30 mouse cellular contexts compared by ENCODE assay signal in genomic region chr15:6438685-6439084, GRCm38 (mm10). TPM values are rescaled to one million over a fixed set of nuclear protein-coding genes. Genes with fewer than 3 reads are reported as not detected.
A peak's percentile ranks its signal among the peaks of the same experiment; 100 is the strongest.
DNase-seq lines count a peak whose midpoint lies in the region; ATAC-seq and TF ChIP-seq lines count a peak whose summit lies in the region.
"Had no signal": no experiment of that assay in that cellular context is flagged by ENCODE, and none has a peak within 500 bp of the region (broad histone marks: within the 10 kb centered on the region; RNA-seq: fewer than 3 reads in every experiment).

No protein-coding gene starts in this region.

- TF ChIP-seq CTCF in kidney, adult 2 months (conservative IDR thresholded peaks at IDR 0.05; ENCODE audit: insufficient read depth, insufficient read length, low read depth, low read length) = no peak

- WGBS in kidney, adult 2 months = 65% methylated on average over 3 of the region's 3 CpGs
- WGBS in kidney, embryonic 16.5 days = 75% methylated on average over 3 of the region's 3 CpGs
- WGBS in lung, embryonic 15.5 days = 45% methylated on average over 3 of the region's 3 CpGs

- H3K27me3 ChIP-seq in kidney, adult 2 months (replicated peaks; ENCODE audit: control insufficient read depth, insufficient read depth, low read length) = no peaks in the 10 kb centered on the region
- H3K27me3 ChIP-seq in kidney, embryonic 16.5 days (ENCODE audit: insufficient read depth, low read length) = no peaks in the 10 kb centered on the region
- no peaks in the 10 kb centered on the region for H3K27me3 ChIP-seq in lung, embryonic 15.5 days
- H3K27me3 ChIP-seq: embryonic facial prominence, embryonic 13.5 days; forebrain, embryonic 12.5 days; forebrain, embryonic 15.5 days; heart, embryonic 12.5 days; heart, embryonic 15.5 days had no signal

- peak; percentile 42 for DNase-seq in kidney, adult 2 months
- no peak for DNase-seq in kidney, postnatal 25 days
- DNase-seq in kidney, postnatal 14 days = peak; percentile 25
- no peak for DNase-seq in lung, postnatal 14 days
- DNase-seq in lung, postnatal 25 days (ENCODE audit: low spot score) = peak; percentile 24
- no peak for DNase-seq in lung, postnatal 10 days
- DNase-seq: adrenal gland, adult 8-10 months; adrenal gland, postnatal 25 days; cerebellum, adult 11-12 months; cerebellum, adult 8-10 months; cerebellum, postnatal 10 days; cerebellum, postnatal 36 days; gastrocnemius, postnatal 25 days; heart, adult 18-20 months; heart, postnatal 10 days; heart, postnatal 36 days had no signal

- no peak for ATAC-seq in kidney, embryonic 16.5 days (ENCODE audit: low FRiP score, low TSS enrichment)
- ATAC-seq in lung, embryonic 15.5 days (ENCODE audit: borderline replicate concordance, extremely low read depth, low FRiP score, low TSS enrichment) = peak; percentile 23; the same call in 1 of the 2 replicates
- ATAC-seq: activated CD4-positive, CD25-positive, alpha-beta regulatory T cell, adult 4 months; forebrain, embryonic 15.5 days had no signal

- no peak overlapping the region for H3K27ac ChIP-seq in kidney, adult 2 months (ENCODE audit: insufficient read depth, low read depth, low read length)
- H3K27ac ChIP-seq in kidney, embryonic 16.5 days (ENCODE audit: low read length) = no peak overlapping the region
- H3K27ac ChIP-seq in lung, embryonic 15.5 days = peak overlapping the region; percentile 29; the same call in 1 of the 2 replicates
- H3K27ac ChIP-seq: embryonic facial prominence, embryonic 10.5 days; embryonic facial prominence, embryonic 13.5 days; forebrain, embryonic 12.5 days; forebrain, embryonic 15.5 days; heart, embryonic 15.5 days; hindbrain, embryonic 10.5 days had no signal

- 0 out of 2 replicates have a peak, but pooled peaks cover 2% of the 10 kb centered on the region for H3K4me1 ChIP-seq in kidney, adult 2 months (ENCODE audit: control insufficient read depth, insufficient read depth, low read length)
- H3K4me1 ChIP-seq in kidney, embryonic 16.5 days (ENCODE audit: insufficient read depth, low read length) = no peaks in the 10 kb centered on the region
- H3K4me1 ChIP-seq in lung, embryonic 15.5 days = peaks cover 11% of the 10 kb centered on the region
- H3K4me1 ChIP-seq: embryonic facial prominence, embryonic 10.5 days; embryonic facial prominence, embryonic 13.5 days; forebrain, embryonic 12.5 days; heart, embryonic 12.5 days; heart, embryonic 15.5 days; hindbrain, embryonic 10.5 days had no signal

- H3K4me2 ChIP-seq in kidney, embryonic 16.5 days (replicated peaks; ENCODE audit: low read depth, low read length) = no peak overlapping the region
- no peak overlapping the region for H3K4me2 ChIP-seq in lung, embryonic 15.5 days
- H3K4me2 ChIP-seq: embryonic facial prominence, embryonic 13.5 days; forebrain, embryonic 12.5 days; forebrain, embryonic 15.5 days; heart, embryonic 12.5 days; heart, embryonic 15.5 days had no signal

- peaks cover 14% of the 10 kb centered on the region for H3K36me3 ChIP-seq in kidney, adult 2 months (ENCODE audit: control insufficient read depth, insufficient read depth, low read length)
- H3K36me3 ChIP-seq in kidney, embryonic 16.5 days (ENCODE audit: insufficient read depth, low read length) = peaks cover 18% of the 10 kb centered on the region
- H3K36me3 ChIP-seq in lung, embryonic 15.5 days = 0 out of 2 replicates have a peak, but pooled peaks cover 5% of the 10 kb centered on the region
- H3K36me3 ChIP-seq: forebrain, embryonic 12.5 days; forebrain, embryonic 15.5 days had no signal

- H3K9ac ChIP-seq in kidney, embryonic 16.5 days (replicated peaks; ENCODE audit: low read length) = no peak overlapping the region
- H3K9ac ChIP-seq in lung, embryonic 15.5 days = no peak overlapping the region
- H3K9ac ChIP-seq: embryonic facial prominence, embryonic 13.5 days; forebrain, embryonic 12.5 days; forebrain, embryonic 15.5 days; heart, embryonic 12.5 days; heart, embryonic 15.5 days had no signal

- no peaks in the 10 kb centered on the region for H3K9me3 ChIP-seq in kidney, embryonic 16.5 days (ENCODE audit: low read length)
- no peaks in the 10 kb centered on the region for H3K9me3 ChIP-seq in lung, embryonic 15.5 days
- H3K9me3 ChIP-seq: embryonic facial prominence, embryonic 10.5 days; embryonic facial prominence, embryonic 13.5 days; forebrain, embryonic 12.5 days; forebrain, embryonic 15.5 days; heart, embryonic 12.5 days; heart, embryonic 15.5 days; hindbrain, embryonic 10.5 days had no signal

- no peak for TF ChIP-seq POLR2A in kidney, adult 2 months (IDR thresholded peaks at IDR 0.05; ENCODE audit: low read depth, low read length)

- H3K4me3 ChIP-seq in kidney, adult 2 months (ENCODE audit: insufficient read depth, low read depth, low read length) = no peak overlapping the region
- no peak overlapping the region for H3K4me3 ChIP-seq in kidney, embryonic 16.5 days (ENCODE audit: low read length)
- H3K4me3 ChIP-seq in lung, embryonic 15.5 days = no peak overlapping the region
- H3K4me3 ChIP-seq: embryonic facial prominence, embryonic 10.5 days; embryonic facial prominence, embryonic 13.5 days; erythroblast, embryonic 14.5 days; forebrain, embryonic 12.5 days; forebrain, embryonic 15.5 days; heart, embryonic 12.5 days; heart, embryonic 15.5 days; hindbrain, embryonic 10.5 days had no signal

RNA-seq across cellular contexts. Expression of gene C9, which starts 6.4 kb away (rescaled TPM):
- polyA plus RNA-seq in kidney, adult 2 months (2012; rRNA removed) = not detected in 2 replicates
- not detected in 2 replicates for polyA plus RNA-seq in kidney, embryonic 16.5 days (2015; fragmentation: Nextera tagmentation; extraction: Ambion mirVana)
- not detected in 2 replicates for polyA plus RNA-seq in lung, embryonic 15.5 days (2015; fragmentation: Nextera tagmentation; extraction: Ambion mirVana)
- polyA plus RNA-seq: activated CD4-positive, CD25-positive, alpha-beta regulatory T cell, adult 4 months; brain, embryonic 14.5 days; cortical plate, adult 2 months; embryonic facial prominence, embryonic 10.5 days; embryonic facial prominence, embryonic 13.5 days; erythroblast, embryonic 14.5 days; forebrain, embryonic 12.5 days; forebrain, embryonic 15.5 days; gonadal fat pad, adult 2 months; heart, embryonic 12.5 days; heart, embryonic 15.5 days; hindbrain, embryonic 10.5 days had no signal

Comparison
In these comparisons a context has a peak if more than half of its experiments do, and no peak if none do; other contexts are left out.
1. DNase-seq: peak in kidney, adult 2 months (single experiment), kidney, postnatal 14 days (single experiment) and lung, postnatal 25 days (single experiment); none in kidney, postnatal 25 days (0 of 2), lung, postnatal 14 days (single experiment) and lung, postnatal 10 days (single experiment).